Comparison of ENCODE assay signal across 22 mouse cellular contexts in genomic region chr13:73654976-73655375, GRCm38 (mm10). TPM values are rescaled to one million over a fixed set of nuclear protein-coding genes. Genes with fewer than 3 reads are reported as not detected.
DNase-seq lines count a peak whose midpoint lies in the region; ATAC-seq and TF ChIP-seq lines count a peak whose summit lies in the region.
"Had no signal": no experiment of that assay in that cellular context is flagged by ENCODE, and none has a peak within 500 bp of the region (broad histone marks: within the 10 kb centered on the region; RNA-seq: fewer than 3 reads in every experiment).

No protein-coding gene starts in this region.

- H3K27ac ChIP-seq in lung, postnatal 0 days (ENCODE audit: low read length): no peak overlapping the region
- H3K27ac ChIP-seq: embryonic facial prominence, embryonic 10.5 days; embryonic facial prominence, embryonic 12.5 days; forebrain, embryonic 13.5 days; forebrain, embryonic 15.5 days had no signal

- H3K9me3 ChIP-seq in lung, postnatal 0 days (ENCODE audit: low read length): no peaks in the 10 kb centered on the region
- H3K9me3 ChIP-seq: embryonic facial prominence, embryonic 10.5 days; embryonic facial prominence, embryonic 12.5 days; forebrain, embryonic 13.5 days; forebrain, embryonic 15.5 days had no signal

- H3K9ac ChIP-seq in lung, postnatal 0 days (replicated peaks; ENCODE audit: low read depth): no peak overlapping the region
- H3K9ac ChIP-seq: embryonic facial prominence, embryonic 12.5 days; forebrain, embryonic 13.5 days; forebrain, embryonic 15.5 days; forebrain, postnatal 0 days had no signal

- ATAC-seq in lung, postnatal 0 days: no peak
- ATAC-seq: forebrain, embryonic 13.5 days; forebrain, embryonic 15.5 days; forebrain, postnatal 0 days had no signal

- H3K36me3 ChIP-seq in lung, postnatal 0 days (ENCODE audit: insufficient read depth, low read length): no peaks in the 10 kb centered on the region

- H3K4me2 ChIP-seq in lung, postnatal 0 days (replicated peaks; ENCODE audit: low read depth, low read length): no peak overlapping the region
- H3K4me2 ChIP-seq: embryonic facial prominence, embryonic 12.5 days; forebrain, embryonic 13.5 days; forebrain, embryonic 15.5 days had no signal

- no peak for TF ChIP-seq EP300 in lung, postnatal 0 days (IDR thresholded peaks at IDR 0.05)

- no peaks in the 10 kb centered on the region for H3K27me3 ChIP-seq in lung, postnatal 0 days (replicated peaks; ENCODE audit: insufficient read depth, low read length)
- H3K27me3 ChIP-seq: embryonic facial prominence, embryonic 12.5 days; forebrain, embryonic 13.5 days; forebrain, embryonic 15.5 days had no signal

- H3K4me3 ChIP-seq in lung, postnatal 0 days (ENCODE audit: low read depth, low read length): no peak overlapping the region
- H3K4me3 ChIP-seq: embryonic facial prominence, embryonic 10.5 days; embryonic facial prominence, embryonic 12.5 days; forebrain, embryonic 13.5 days; forebrain, embryonic 15.5 days had no signal

- peak; percentile 60 for DNase-seq in adrenal gland, adult 2 months
- DNase-seq in adrenal gland, adult 18-20 months (ENCODE audit: low spot score in 2 of 2): no peak
- peak; percentile 26 for DNase-seq in lung, postnatal 0 days (ENCODE audit: low spot score)
- no peak for DNase-seq in lung, postnatal 10 days
- DNase-seq in adrenal gland, postnatal 10 days: peak; percentile 14
- no peak for DNase-seq in frontal cortex, postnatal 14 days (ENCODE audit: low spot score in 2 of 2)
- DNase-seq in right cerebral cortex, postnatal 14 days: no peak
- DNase-seq: cerebellum, adult 11-12 months; cerebellum, adult 2 months; cerebellum, adult 9-10 months; cerebellum, postnatal 10 days; cerebellum, postnatal 25 days; forebrain, postnatal 0 days had no signal

- 55% methylated on average over 3 of the region's 3 CpGs for WGBS in lung, postnatal 0 days

- H3K4me1 ChIP-seq in lung, postnatal 0 days (ENCODE audit: insufficient read depth, low read depth, low read length): no peaks in the 10 kb centered on the region
- H3K4me1 ChIP-seq: embryonic facial prominence, embryonic 10.5 days; embryonic facial prominence, embryonic 12.5 days; forebrain, embryonic 13.5 days; forebrain, embryonic 15.5 days had no signal

- no peak for TF ChIP-seq CTCF in lung, postnatal 0 days (IDR thresholded peaks at IDR 0.05)

RNA-seq across cellular contexts. Expression of gene Slc6a18, which starts 22.8 kb away (rescaled TPM):
- total RNA-seq in adrenal gland, adult 2 months (2021): not detected
- not detected in 2 replicates for polyA plus RNA-seq in adrenal gland, adult 2 months (2012; rRNA removed)
- total RNA-seq in adrenal gland, adult 18-20 months (2021): under 1 TPM in 1 of 2 experiments, not detected in 1; 0.07 TPM
- not detected in 2 replicates for polyA plus RNA-seq in lung, postnatal 0 days (2015; fragmentation: Nextera tagmentation; extraction: Ambion mirVana)
- not detected for total RNA-seq in adrenal gland, postnatal 10 days (2021)
- total RNA-seq: ES-E14; forebrain, postnatal 0 days; MEL had no signal
- polyA plus RNA-seq: C2C12; cerebellum, adult 2 months; embryonic facial prominence, embryonic 10.5 days; embryonic facial prominence, embryonic 12.5 days; embryonic facial prominence, embryonic 14.5 days; forebrain, embryonic 11.5 days; forebrain, embryonic 13.5 days; forebrain, embryonic 15.5 days; forebrain, postnatal 0 days had no signal

RNA-seq across cellular contexts. Expression of gene Tert, which starts 28.3 kb away (rescaled TPM):
- total RNA-seq in adrenal gland, adult 2 months (2021): 1 to 10 TPM; 6.2 to 6.8 TPM
- 12.0 and 21.4 TPM in 2 replicates for polyA plus RNA-seq in adrenal gland, adult 2 months (2012; rRNA removed)
- total RNA-seq in adrenal gland, adult 18-20 months (2021): 1 to 10 TPM; 3.7 to 5.9 TPM
- polyA plus RNA-seq in lung, postnatal 0 days (2015; fragmentation: Nextera tagmentation; extraction: Ambion mirVana): 0.43 and 0.94 TPM in 2 replicates
- 1 to 10 TPM; 3.2 to 7.8 TPM for total RNA-seq in adrenal gland, postnatal 10 days (2021)

RNA-seq across cellular contexts. Expression of gene Slc6a19, which starts 49.7 kb away (rescaled TPM):
- total RNA-seq in adrenal gland, adult 2 months (2021): under 1 TPM; 0.20 to 0.48 TPM
- 0.09 and 0.17 TPM in 2 replicates for polyA plus RNA-seq in adrenal gland, adult 2 months (2012; rRNA removed)
- under 1 TPM; 0.35 to 0.36 TPM for total RNA-seq in adrenal gland, adult 18-20 months (2021)
- not detected in 2 replicates for polyA plus RNA-seq in lung, postnatal 0 days (2015; fragmentation: Nextera tagmentation; extraction: Ambion mirVana)
- total RNA-seq in adrenal gland, postnatal 10 days (2021): under 1 TPM; 0.79 to 0.84 TPM
- total RNA-seq: MEL had no signal
- polyA plus RNA-seq: C2C12; forebrain, embryonic 11.5 days had no signal

RNA-seq across cellular contexts. Expression of gene Clptm1l, which starts 51.2 kb away (rescaled TPM):
- 100 to 1,000 TPM; 161 to 166 TPM for total RNA-seq in adrenal gland, adult 2 months (2021)
- polyA plus RNA-seq in adrenal gland, adult 2 months (2012; rRNA removed): 118 and 141 TPM in 2 replicates
- total RNA-seq in adrenal gland, adult 18-20 months (2021): 100 to 1,000 TPM; 131 to 160 TPM
- 100 and 103 TPM in 2 replicates for polyA plus RNA-seq in lung, postnatal 0 days (2015; fragmentation: Nextera tagmentation; extraction: Ambion mirVana)
- total RNA-seq in adrenal gland, postnatal 10 days (2021): 100 to 1,000 TPM; 110 to 111 TPM

Comparison
In these comparisons a context has a peak if more than half of its experiments do, and no peak if none do; other contexts are left out.
1. DNase-seq: peak in adrenal gland, adult 2 months (single experiment), lung, postnatal 0 days (single experiment) and adrenal gland, postnatal 10 days (single experiment); none in adrenal gland, adult 18-20 months (0 of 2), lung, postnatal 10 days (single experiment), frontal cortex, postnatal 14 days (0 of 2) and right cerebral cortex, postnatal 14 days (single experiment).